Mouse (Mus musculus): ENCODE data around the gene Foxi3. TPM values are rescaled to one million over a fixed set of nuclear protein-coding genes. Genes with fewer than 3 reads are reported as not detected.

The Foxi3 gene
- not detected in 2 replicates for polyA plus RNA-seq (2015; fragmentation: Nextera tagmentation; extraction: Ambion mirVana)

- peak within 1 kb of the TSS; percentile 67 for H3K4me2 ChIP-seq (ENCODE audit: low read depth, low read length)
- ATAC-seq (replicated peaks; ENCODE audit: extremely low read depth, insufficient read depth, low FRiP score) = peak; percentile 18; the same call in 1 of the 2 replicates
- 2% methylated on average over 58 of the region's 67 CpGs for WGBS
- H3K9ac ChIP-seq (ENCODE audit: low read length) = no peak within 1 kb of the TSS
- no peaks in the 10 kb centered on the region for H3K9me3 ChIP-seq (replicated peaks; ENCODE audit: control insufficient read depth, low read length)
- H3K27ac ChIP-seq (ENCODE audit: low read length) = no peak within 1 kb of the TSS
- no peaks in the 10 kb centered on the region for H3K36me3 ChIP-seq (ENCODE audit: control insufficient read depth, insufficient read depth)
- peaks cover 64% of the 10 kb centered on the region for H3K27me3 ChIP-seq (ENCODE audit: control insufficient read depth, insufficient read depth, low read length)
- H3K4me1 ChIP-seq (ENCODE audit: control insufficient read depth, insufficient read depth, low read length) = peaks cover 9% of the 10 kb centered on the region
- H3K4me3 ChIP-seq (ENCODE audit: low read length) = peak within 1 kb of the TSS; percentile 50
Observed at GRCm38 (mm10) chr6:70956285-70956912, at the start of gene Foxi3. Gene Foxi3, plus strand, starts transcription at chr6:70956531.

DNA sequence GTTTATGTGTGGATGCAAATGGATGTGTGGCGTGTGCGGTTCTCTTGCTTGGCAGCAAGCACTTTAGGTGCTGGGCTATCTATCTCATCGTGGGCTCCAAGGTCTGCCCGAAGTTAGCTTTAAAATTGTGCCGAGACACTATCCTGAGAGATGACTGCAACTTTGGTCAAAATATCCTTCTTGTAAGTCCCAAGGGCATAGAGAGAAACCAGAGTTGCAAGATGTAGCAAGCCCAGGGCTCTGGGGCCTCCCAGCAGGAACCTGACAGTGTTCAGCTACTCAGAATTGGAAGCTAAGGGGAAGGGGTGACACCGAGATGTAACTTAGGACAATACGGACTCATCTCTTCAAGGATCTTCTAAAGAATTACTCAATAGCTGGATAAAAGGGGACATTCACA lies 46.8 kb upstream of the Foxi3 start:
- Histone ChIP-seq H3K4me2 (ENCODE audit: low read depth, low read length) (no peak overlapping the region), H3K9me3 (replicated peaks; ENCODE audit: control insufficient read depth, low read length) (no peaks in the 10 kb centered on the region), H3K4me1 (ENCODE audit: control insufficient read depth, insufficient read depth, low read length) (peaks cover 7% of the 10 kb centered on the region; the same call in 1 of the 2 replicates), H3K9ac (ENCODE audit: low read length) (no peak overlapping the region), H3K36me3 (ENCODE audit: control insufficient read depth, insufficient read depth) (peaks cover 11% of the 10 kb centered on the region), H3K27me3 (ENCODE audit: control insufficient read depth, insufficient read depth, low read length) (peaks cover 6% of the 10 kb centered on the region; the same call in 1 of the 2 replicates), H3K27ac (ENCODE audit: low read length) (no peak overlapping the region), H3K4me3 (ENCODE audit: low read length) (no peak overlapping the region)
- 82% methylated on average over 7 of the region's 7 CpGs for WGBS
- no peak for ATAC-seq (replicated peaks; ENCODE audit: extremely low read depth, insufficient read depth, low FRiP score)

DNA sequence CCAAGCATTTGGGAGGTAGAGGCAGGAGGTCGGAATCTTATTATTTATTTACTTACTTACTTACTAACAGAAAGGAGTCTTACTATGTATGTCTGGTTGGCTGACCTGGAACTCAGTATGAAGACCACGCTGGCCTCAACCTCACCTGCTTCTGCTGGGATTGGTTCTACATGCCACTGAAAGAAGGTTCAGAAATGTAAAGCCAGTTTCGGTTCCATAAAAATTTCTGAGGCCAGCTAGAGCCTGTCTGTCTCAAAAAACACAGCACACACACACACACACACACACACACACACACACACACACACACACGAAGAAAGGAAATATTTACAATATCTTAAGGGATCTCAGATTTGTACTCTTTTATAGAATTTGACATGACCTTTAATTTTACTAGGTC lies 46.0 kb upstream of the Foxi3 start:
- ATAC-seq (replicated peaks; ENCODE audit: extremely low read depth, insufficient read depth, low FRiP score) = no peak
- no peak overlapping the region for H3K27ac ChIP-seq (ENCODE audit: low read length)
- peaks cover 7% of the 10 kb centered on the region; the same call in 1 of the 2 replicates for H3K4me1 ChIP-seq (ENCODE audit: control insufficient read depth, insufficient read depth, low read length)
- H3K4me3 ChIP-seq (ENCODE audit: low read length) = no peak overlapping the region
- H3K27me3 ChIP-seq (ENCODE audit: control insufficient read depth, insufficient read depth, low read length) = peaks cover 6% of the 10 kb centered on the region; the same call in 1 of the 2 replicates
- H3K9ac ChIP-seq (ENCODE audit: low read length) = no peak overlapping the region
- WGBS = 69% methylated on average over 4 of the region's 4 CpGs
- H3K36me3 ChIP-seq (ENCODE audit: control insufficient read depth, insufficient read depth) = peaks cover 8% of the 10 kb centered on the region
- H3K9me3 ChIP-seq (replicated peaks; ENCODE audit: control insufficient read depth, low read length) = no peaks in the 10 kb centered on the region
- no peak overlapping the region for H3K4me2 ChIP-seq (ENCODE audit: low read depth, low read length)

DNA sequence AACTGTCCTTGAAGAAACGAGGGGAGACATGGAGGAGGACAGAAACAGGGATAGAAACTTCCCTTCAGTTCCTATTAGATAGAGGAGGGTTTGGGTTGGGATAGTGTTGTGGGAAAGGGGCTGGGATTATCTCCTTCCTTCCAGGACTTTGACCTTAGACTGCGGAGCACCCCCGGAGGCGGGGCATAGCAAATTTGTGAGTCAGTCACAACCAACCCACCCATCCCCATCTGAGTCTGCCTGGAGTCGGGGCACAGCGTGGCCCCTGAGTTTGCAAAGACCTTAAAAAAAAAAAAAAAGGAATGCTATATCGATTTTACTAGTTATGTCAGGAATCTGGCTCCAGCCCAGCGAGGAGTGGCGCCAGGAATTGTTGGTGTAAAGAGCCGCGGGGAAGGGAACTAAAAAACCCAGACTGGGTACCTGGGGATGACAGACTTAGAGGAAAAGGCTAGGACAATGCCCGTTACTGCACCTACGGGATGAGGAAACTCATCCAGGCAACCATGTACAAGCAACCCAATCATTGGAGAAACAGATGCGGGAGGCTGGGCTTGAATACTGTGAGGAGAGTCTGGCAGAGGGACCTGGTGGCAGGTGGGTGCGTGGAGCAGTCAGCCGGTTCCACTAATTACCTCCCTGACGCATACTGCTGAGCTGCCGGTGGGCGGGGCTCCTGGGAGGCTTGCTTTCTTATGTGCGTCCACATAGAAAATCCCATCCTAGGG lies 44.5 kb upstream of the Foxi3 start:
- Histone ChIP-seq H3K4me1 (ENCODE audit: control insufficient read depth, insufficient read depth, low read length) (peaks cover 7% of the 10 kb centered on the region; the same call in 1 of the 2 replicates), H3K9ac (ENCODE audit: low read length) (no peak overlapping the region), H3K36me3 (ENCODE audit: control insufficient read depth, insufficient read depth) (no peaks in the 10 kb centered on the region), H3K9me3 (replicated peaks; ENCODE audit: control insufficient read depth, low read length) (no peaks in the 10 kb centered on the region), H3K27me3 (ENCODE audit: control insufficient read depth, insufficient read depth, low read length) (peaks cover 6% of the 10 kb centered on the region; the same call in 1 of the 2 replicates), H3K27ac (ENCODE audit: low read length) (no peak overlapping the region), H3K4me3 (ENCODE audit: low read length) (peak overlapping the region; percentile 21), H3K4me2 (ENCODE audit: low read depth, low read length) (peak overlapping the region; percentile 56)
- 12% methylated on average over 20 of the region's 20 CpGs for WGBS
- ATAC-seq (replicated peaks; ENCODE audit: extremely low read depth, insufficient read depth, low FRiP score) = no peak

DNA sequence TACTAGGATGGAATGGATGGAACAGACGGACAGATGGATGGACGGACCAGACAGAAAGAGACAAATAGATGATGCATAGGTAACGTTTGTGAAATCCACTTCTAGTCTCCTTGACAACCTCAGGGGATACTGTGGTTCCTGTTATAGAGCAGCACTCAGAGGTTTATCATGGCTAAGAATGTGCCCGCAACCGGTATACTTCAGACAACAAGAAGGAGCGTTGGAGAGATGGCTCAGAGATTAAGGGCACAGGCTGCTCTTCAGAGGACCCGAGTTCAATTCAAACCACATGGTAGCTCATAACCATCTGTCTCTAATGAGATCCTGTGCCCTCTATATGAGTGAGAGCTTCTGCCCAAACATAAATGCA lies 44.0 kb upstream of the Foxi3 start:
- Histone ChIP-seq H3K4me3 (ENCODE audit: low read length) (no peak overlapping the region), H3K36me3 (ENCODE audit: control insufficient read depth, insufficient read depth) (no peaks in the 10 kb centered on the region), H3K27ac (ENCODE audit: low read length) (no peak overlapping the region), H3K4me1 (ENCODE audit: control insufficient read depth, insufficient read depth, low read length) (peaks cover 7% of the 10 kb centered on the region; the same call in 1 of the 2 replicates), H3K4me2 (ENCODE audit: low read depth, low read length) (no peak overlapping the region; the same call in 1 of the 2 replicates), H3K27me3 (ENCODE audit: control insufficient read depth, insufficient read depth, low read length) (peaks cover 6% of the 10 kb centered on the region; the same call in 1 of the 2 replicates), H3K9me3 (replicated peaks; ENCODE audit: control insufficient read depth, low read length) (no peaks in the 10 kb centered on the region), H3K9ac (ENCODE audit: low read length) (no peak overlapping the region)
- 54% methylated on average over 7 of the region's 7 CpGs for WGBS
- no peak for ATAC-seq (replicated peaks; ENCODE audit: extremely low read depth, insufficient read depth, low FRiP score)

- peaks cover 3% of the 10 kb centered on the region; the same call in 1 of the 2 replicates for H3K27me3 ChIP-seq (ENCODE audit: control insufficient read depth, insufficient read depth, low read length)
- WGBS = 83% methylated on average over 3 of the region's 3 CpGs
- no peaks in the 10 kb centered on the region for H3K36me3 ChIP-seq (ENCODE audit: control insufficient read depth, insufficient read depth)
- no peak within 1 kb of the TSS for H3K27ac ChIP-seq (ENCODE audit: low read length)
- H3K4me3 ChIP-seq (ENCODE audit: low read length) = no peak within 1 kb of the TSS
- no peak for ATAC-seq (replicated peaks; ENCODE audit: extremely low read depth, insufficient read depth, low FRiP score)
- H3K4me2 ChIP-seq (ENCODE audit: low read depth, low read length) = no peak within 1 kb of the TSS
- no peaks in the 10 kb centered on the region for H3K4me1 ChIP-seq (ENCODE audit: control insufficient read depth, insufficient read depth, low read length)
- no peak within 1 kb of the TSS for H3K9ac ChIP-seq (ENCODE audit: low read length)
- no peaks in the 10 kb centered on the region for H3K9me3 ChIP-seq (replicated peaks; ENCODE audit: control insufficient read depth, low read length)
Observed at GRCm38 (mm10) chr6:70918827-70919226, 37.5 kb upstream of the Foxi3 start, which contains the start of gene Tex37. Gene Tex37, minus strand, starts transcription at chr6:70918927.

- no peak for ATAC-seq (replicated peaks; ENCODE audit: extremely low read depth, insufficient read depth, low FRiP score)
- H3K36me3 ChIP-seq (ENCODE audit: control insufficient read depth, insufficient read depth) = no peaks in the 10 kb centered on the region
- no peaks in the 10 kb centered on the region for H3K9me3 ChIP-seq (replicated peaks; ENCODE audit: control insufficient read depth, low read length)
- H3K27me3 ChIP-seq (ENCODE audit: control insufficient read depth, insufficient read depth, low read length) = peaks cover 3% of the 10 kb centered on the region; the same call in 1 of the 2 replicates
- 8% methylated on average over 22 of the region's 22 CpGs for WGBS
- H3K4me1 ChIP-seq (ENCODE audit: control insufficient read depth, insufficient read depth, low read length) = no peaks in the 10 kb centered on the region
- no peak overlapping the region for H3K9ac ChIP-seq (ENCODE audit: low read length)
- peak overlapping the region; percentile 49 for H3K4me2 ChIP-seq (ENCODE audit: low read depth, low read length)
- no peak overlapping the region for H3K27ac ChIP-seq (ENCODE audit: low read length)
- H3K4me3 ChIP-seq (ENCODE audit: low read length) = no peak overlapping the region
Observed at GRCm38 (mm10) chr6:70921274-70922074, 34.9 kb upstream of the Foxi3 start.

DNA sequence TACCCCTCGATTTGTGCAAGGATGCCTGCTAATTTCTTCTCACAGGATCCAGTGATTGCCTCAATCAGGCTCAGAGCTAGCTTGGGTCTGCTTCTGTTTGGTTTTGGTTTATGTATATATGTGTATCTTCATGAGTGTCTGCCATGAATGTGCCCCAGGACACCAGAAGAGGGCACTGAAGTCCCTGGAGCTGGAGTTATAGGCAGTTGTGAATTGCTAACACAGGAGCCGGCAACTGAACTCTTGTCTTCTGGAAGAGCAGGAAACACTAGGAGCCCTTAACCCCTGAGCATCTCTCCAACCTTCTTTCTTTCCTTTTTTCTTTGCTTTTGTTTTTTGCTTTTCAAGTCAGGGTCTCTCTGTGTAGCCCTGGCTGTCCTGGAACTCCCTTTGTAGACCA lies 24.5 kb upstream of the Foxi3 start:
- ATAC-seq (replicated peaks; ENCODE audit: extremely low read depth, insufficient read depth, low FRiP score) = no peak
- Histone ChIP-seq H3K27me3 (ENCODE audit: control insufficient read depth, insufficient read depth, low read length) (no peaks in the 10 kb centered on the region), H3K4me1 (ENCODE audit: control insufficient read depth, insufficient read depth, low read length) (no peaks in the 10 kb centered on the region), H3K9ac (ENCODE audit: low read length) (no peak overlapping the region), H3K27ac (ENCODE audit: low read length) (no peak overlapping the region), H3K36me3 (ENCODE audit: control insufficient read depth, insufficient read depth) (no peaks in the 10 kb centered on the region), H3K4me3 (ENCODE audit: low read length) (no peak overlapping the region), H3K9me3 (replicated peaks; ENCODE audit: control insufficient read depth, low read length) (no peaks in the 10 kb centered on the region), H3K4me2 (ENCODE audit: low read depth, low read length) (no peak overlapping the region)
- 81% methylated on average over 2 of the region's 2 CpGs for WGBS

Measured in heart, embryonic 16.5 days (tissue).